Mouse (Mus musculus): Measurements from ENCODE around the gene Lexm.

Gene Lexm

GRCm38 (mm10) chr4:106545817-106546373 lies 71.1 kb downstream of the Lexm start:
- no peak for DNase-seq (ENCODE audit: low read depth, low spot score)

- no peak for DNase-seq (ENCODE audit: low read depth, low spot score)
These were observed 74.8 kb downstream of the Lexm start for GRCm38 (mm10) chr4:106542211-106542610.

- no peak for DNase-seq (ENCODE audit: low read depth, low spot score)
These were observed 75.5 kb downstream of the Lexm start for GRCm38 (mm10) chr4:106541491-106541890.

All from retina, postnatal 7 days (tissue).